Mouse (Mus musculus): Measurements from ENCODE around the gene Sart3. TPM values are rescaled to one million over a fixed set of nuclear protein-coding genes. Genes with fewer than 3 reads are reported as not detected.
"Not testable (repeated sequence)": the region's sequence is repeated elsewhere in the genome, so short reads cannot be mapped to it uniquely, and the experiment has no call there.

Gene Sart3
- polyA plus RNA-seq, 1 experiment from 2014 or later = 25.9 TPM

GRCm38 (mm10) chr5:113790453-113791196 is 18.3 kb upstream of the Sart3 start:
- Histone ChIP-seq H3K36me3 (ENCODE audit: control insufficient read depth, insufficient read depth, low read length) (no peaks in the 10 kb centered on the region), H3K9ac (ENCODE audit: low read length) (no peak overlapping the region), H3K27ac (replicated peaks in 1 of 2; ENCODE audit: control insufficient read depth in 1 of 2, insufficient read depth in 1 of 2, low read depth in 2 of 2, low read length in 2 of 2) (no peak overlapping the region), H3K4me1 (ENCODE audit: control insufficient read depth in 2 of 2, insufficient read depth in 2 of 2, low read length in 2 of 2) (peaks cover 7 to 9% of the 10 kb centered on the region in 2 experiments; a peak in 3 of 4 replicates), H3K27me3 (ENCODE audit: control insufficient read depth, insufficient read depth, low read length) (0 out of 2 replicates have a peak, but pooled peaks cover 3% of the 10 kb centered on the region), H3K4me3 (ENCODE audit: control insufficient read depth in 1 of 2, insufficient read depth in 1 of 2, low read depth in 1 of 2, low read length in 2 of 2) (no peak overlapping the region), H3K4me2 (ENCODE audit: low read length) (no peak overlapping the region), H3K9me3 (ENCODE audit: control insufficient read depth, low read length) (no peaks in the 10 kb centered on the region)
- 48% methylated on average over 11 of the region's 11 CpGs for WGBS
- no peak for ATAC-seq (ENCODE audit: insufficient number of reproducible peaks, insufficient read depth, low FRiP score, low read depth)

GRCm38 (mm10) chr5:113789075-113789788 is 16.9 kb upstream of the Sart3 start:
- no peaks in the 10 kb centered on the region for H3K36me3 ChIP-seq (ENCODE audit: control insufficient read depth, insufficient read depth, low read length)
- H3K4me2 ChIP-seq (ENCODE audit: low read length) = no peak overlapping the region
- H3K9me3 ChIP-seq (ENCODE audit: control insufficient read depth, low read length) = no peaks in the 10 kb centered on the region
- no peak overlapping the region for H3K27ac ChIP-seq (replicated peaks in 1 of 2; ENCODE audit: control insufficient read depth in 1 of 2, insufficient read depth in 1 of 2, low read depth in 2 of 2, low read length in 2 of 2)
- H3K27me3 ChIP-seq (ENCODE audit: control insufficient read depth, insufficient read depth, low read length) = 0 out of 2 replicates have a peak, but pooled peaks cover 3% of the 10 kb centered on the region
- no peak overlapping the region for H3K4me3 ChIP-seq (ENCODE audit: control insufficient read depth in 1 of 2, insufficient read depth in 1 of 2, low read depth in 1 of 2, low read length in 2 of 2)
- H3K9ac ChIP-seq (ENCODE audit: low read length) = no peak overlapping the region
- ATAC-seq (ENCODE audit: insufficient number of reproducible peaks, insufficient read depth, low FRiP score, low read depth) = no peak
- WGBS = 42% methylated on average over 7 of the region's 7 CpGs
- H3K4me1 ChIP-seq (ENCODE audit: control insufficient read depth in 2 of 2, insufficient read depth in 2 of 2, low read length in 2 of 2) = peaks cover 7 to 9% of the 10 kb centered on the region in 2 experiments; a peak in 3 of 4 replicates

- Histone ChIP-seq H3K9me3 (ENCODE audit: control insufficient read depth, low read length) (no peaks in the 10 kb centered on the region), H3K4me2 (ENCODE audit: low read length) (no peak overlapping the region), H3K36me3 (ENCODE audit: control insufficient read depth, insufficient read depth, low read length) (no peaks in the 10 kb centered on the region), H3K27ac (replicated peaks in 1 of 2; ENCODE audit: control insufficient read depth in 1 of 2, insufficient read depth in 1 of 2, low read depth in 2 of 2, low read length in 2 of 2) (no peak overlapping the region), H3K9ac (ENCODE audit: low read length) (no peak overlapping the region), H3K4me3 (ENCODE audit: control insufficient read depth in 1 of 2, insufficient read depth in 1 of 2, low read depth in 1 of 2, low read length in 2 of 2) (no peak overlapping the region), H3K27me3 (ENCODE audit: control insufficient read depth, insufficient read depth, low read length) (0 out of 2 replicates have a peak, but pooled peaks cover 3% of the 10 kb centered on the region), H3K4me1 (ENCODE audit: control insufficient read depth in 2 of 2, insufficient read depth in 2 of 2, low read length in 2 of 2) (peaks cover 8 to 10% of the 10 kb centered on the region in 2 experiments)
- no peak for ATAC-seq (ENCODE audit: insufficient number of reproducible peaks, insufficient read depth, low FRiP score, low read depth)
- WGBS = 49% methylated on average over 6 of the region's 6 CpGs
These were observed 16.3 kb upstream of the Sart3 start for GRCm38 (mm10) chr5:113788645-113789044.

- no peak overlapping the region for H3K4me2 ChIP-seq (ENCODE audit: low read length)
- H3K27ac ChIP-seq (replicated peaks in 1 of 2; ENCODE audit: control insufficient read depth in 1 of 2, insufficient read depth in 1 of 2, low read depth in 2 of 2, low read length in 2 of 2) = no peak overlapping the region
- peaks cover 8% of the 10 kb centered on the region; the same call in 1 of the 2 replicates for H3K27me3 ChIP-seq (ENCODE audit: control insufficient read depth, insufficient read depth, low read length)
- WGBS = 68% methylated on average over 5 of the region's 5 CpGs
- ATAC-seq (ENCODE audit: insufficient number of reproducible peaks, insufficient read depth, low FRiP score, low read depth) = no peak
- H3K36me3 ChIP-seq (ENCODE audit: control insufficient read depth, insufficient read depth, low read length) = no peaks in the 10 kb centered on the region
- H3K9me3 ChIP-seq (ENCODE audit: control insufficient read depth, low read length) = no peaks in the 10 kb centered on the region
- peaks cover 13 to 16% of the 10 kb centered on the region in 2 experiments for H3K4me1 ChIP-seq (ENCODE audit: control insufficient read depth in 2 of 2, insufficient read depth in 2 of 2, low read length in 2 of 2)
- H3K9ac ChIP-seq (ENCODE audit: low read length) = no peak overlapping the region
- no peak overlapping the region for H3K4me3 ChIP-seq (ENCODE audit: control insufficient read depth in 1 of 2, insufficient read depth in 1 of 2, low read depth in 1 of 2, low read length in 2 of 2)
These were observed 14.7 kb upstream of the Sart3 start for GRCm38 (mm10) chr5:113786985-113787384.

GRCm38 (mm10) chr5:113784104-113784503 is 11.8 kb upstream of the Sart3 start:
- not testable (repeated sequence) for H3K4me2 ChIP-seq (ENCODE audit: low read length); H3K9me3 ChIP-seq (ENCODE audit: control insufficient read depth, low read length); H3K36me3 ChIP-seq (ENCODE audit: control insufficient read depth, insufficient read depth, low read length); ATAC-seq (ENCODE audit: insufficient number of reproducible peaks, insufficient read depth, low FRiP score, low read depth); H3K9ac ChIP-seq (ENCODE audit: low read length); H3K4me3 ChIP-seq (ENCODE audit: control insufficient read depth in 1 of 2, insufficient read depth in 1 of 2, low read depth in 1 of 2, low read length in 2 of 2); H3K27me3 ChIP-seq (ENCODE audit: control insufficient read depth, insufficient read depth, low read length)
- WGBS = 28% methylated on average over 3 of the region's 3 CpGs
- Histone ChIP-seq H3K27ac (replicated peaks in 1 of 2; ENCODE audit: control insufficient read depth in 1 of 2, insufficient read depth in 1 of 2, low read depth in 2 of 2, low read length in 2 of 2) (peak overlapping the region; percentile 9 to 50; a peak in 1 of 4 replicates), H3K4me1 (ENCODE audit: control insufficient read depth in 2 of 2, insufficient read depth in 2 of 2, low read length in 2 of 2) (peaks cover 10 to 12% of the 10 kb centered on the region in 2 experiments)

GRCm38 (mm10) chr5:113783581-113784001 is 11.3 kb upstream of the Sart3 start:
- Histone ChIP-seq H3K27me3 (ENCODE audit: control insufficient read depth, insufficient read depth, low read length) (peaks cover 8% of the 10 kb centered on the region; the same call in 1 of the 2 replicates), H3K4me1 (ENCODE audit: control insufficient read depth in 2 of 2, insufficient read depth in 2 of 2, low read length in 2 of 2) (peaks cover 6 to 7% of the 10 kb centered on the region in 2 experiments), H3K4me3 (ENCODE audit: control insufficient read depth in 1 of 2, insufficient read depth in 1 of 2, low read depth in 1 of 2, low read length in 2 of 2) (no peak overlapping the region), H3K9me3 (ENCODE audit: control insufficient read depth, low read length) (no peaks in the 10 kb centered on the region), H3K9ac (ENCODE audit: low read length) (no peak overlapping the region; the same call in 1 of the 2 replicates), H3K27ac (replicated peaks in 1 of 2; ENCODE audit: control insufficient read depth in 1 of 2, insufficient read depth in 1 of 2, low read depth in 2 of 2, low read length in 2 of 2) (peak overlapping the region; percentile 31 to 50; a peak in 3 of 4 replicates), H3K4me2 (ENCODE audit: low read length) (peak overlapping the region; percentile 37), H3K36me3 (ENCODE audit: control insufficient read depth, insufficient read depth, low read length) (peaks cover 5% of the 10 kb centered on the region)
- no peak for ATAC-seq (ENCODE audit: insufficient number of reproducible peaks, insufficient read depth, low FRiP score, low read depth)
- 5% methylated on average over 12 of the region's 12 CpGs for WGBS

GRCm38 (mm10) chr5:113782624-113783023 is 10.3 kb upstream of the Sart3 start:
- Histone ChIP-seq H3K4me2 (ENCODE audit: low read length) (no peak overlapping the region), H3K4me1 (ENCODE audit: control insufficient read depth in 2 of 2, insufficient read depth in 2 of 2, low read length in 2 of 2) (peaks cover 6 to 7% of the 10 kb centered on the region in 2 experiments), H3K9me3 (ENCODE audit: control insufficient read depth, low read length) (no peaks in the 10 kb centered on the region), H3K27me3 (ENCODE audit: control insufficient read depth, insufficient read depth, low read length) (peaks cover 8% of the 10 kb centered on the region; the same call in 1 of the 2 replicates), H3K9ac (ENCODE audit: low read length) (no peak overlapping the region), H3K4me3 (ENCODE audit: control insufficient read depth in 1 of 2, insufficient read depth in 1 of 2, low read depth in 1 of 2, low read length in 2 of 2) (no peak overlapping the region), H3K36me3 (ENCODE audit: control insufficient read depth, insufficient read depth, low read length) (peaks cover 10% of the 10 kb centered on the region), H3K27ac (replicated peaks in 1 of 2; ENCODE audit: control insufficient read depth in 1 of 2, insufficient read depth in 1 of 2, low read depth in 2 of 2, low read length in 2 of 2) (peak overlapping the region in 1 of 2 experiments; percentile 50; a peak in 1 of 4 replicates)
- no peak for ATAC-seq (ENCODE audit: insufficient number of reproducible peaks, insufficient read depth, low FRiP score, low read depth)
- 50% methylated on average over 7 of the region's 7 CpGs for WGBS

Measured in heart, embryonic 14.5 days (tissue).